Comparison of ENCODE assay signal across 10 mouse cellular contexts in genomic region chr5:151154780-151155179, GRCm38 (mm10).
DNase-seq lines count a peak whose midpoint lies in the region; ATAC-seq and TF ChIP-seq lines count a peak whose summit lies in the region.
"Had no signal": no experiment of that assay in that cellular context is flagged by ENCODE, and none has a peak within 500 bp of the region (broad histone marks: within the 10 kb centered on the region; RNA-seq: fewer than 3 reads in every experiment).

No protein-coding gene starts in this region.

- H3K4me2 ChIP-seq in heart, embryonic 11.5 days, result no peak overlapping the region

- no peak overlapping the region for H3K27ac ChIP-seq in heart, embryonic 11.5 days (ENCODE audit: low read depth, low read length)
- H3K27ac ChIP-seq in embryonic fibroblast, embryonic 13.5 days (ENCODE audit: insufficient read depth, low read length), result peak overlapping the region; percentile 22
- H3K27ac ChIP-seq in layer of hippocampus, adult 2 months, result no peak overlapping the region

- 22% methylated on average over 3 of the region's 3 CpGs for WGBS in heart, embryonic 11.5 days (ENCODE audit: insufficient replicate concordance)

- no peaks in the 10 kb centered on the region for H3K36me3 ChIP-seq in heart, embryonic 11.5 days (ENCODE audit: control insufficient read depth, insufficient read depth, low read length)

- H3K27me3 ChIP-seq in heart, embryonic 11.5 days (ENCODE audit: control insufficient read depth, insufficient read depth, low read length), result no peaks in the 10 kb centered on the region
- H3K27me3 ChIP-seq: CH12.LX had no signal

- H3K4me1 ChIP-seq in heart, embryonic 11.5 days (ENCODE audit: control insufficient read depth, insufficient read depth, low read length), result peaks cover 3% of the 10 kb centered on the region; the same call in 1 of the 2 replicates
- H3K4me1 ChIP-seq in embryonic fibroblast, embryonic 13.5 days (ENCODE audit: control insufficient read depth, insufficient read depth, low read length), result peaks cover 8% of the 10 kb centered on the region

- peak; percentile 98 for DNase-seq in heart, adult 11 months
- peak; percentile 62 for DNase-seq in kidney, postnatal 14 days
- DNase-seq in lung, postnatal 4 days, result peak; percentile 63 to 80
- DNase-seq in layer of hippocampus, adult 8-10 months (ENCODE audit: low spot score in 2 of 2), result no peak
- DNase-seq in layer of hippocampus, adult 2 months (ENCODE audit: low spot score in 2 of 2), result no peak

- no peak overlapping the region for H3K4me3 ChIP-seq in heart, embryonic 11.5 days (ENCODE audit: low read depth, low read length)
- H3K4me3 ChIP-seq in embryonic fibroblast, embryonic 13.5 days (ENCODE audit: insufficient read depth, low read length), result no peak overlapping the region
- H3K4me3 ChIP-seq in layer of hippocampus, adult 2 months, result no peak overlapping the region

- no peak overlapping the region for H3K9ac ChIP-seq in heart, embryonic 11.5 days (ENCODE audit: low read depth, low read length)

- no peak for TF ChIP-seq POLR2A in embryonic fibroblast, embryonic 13.5 days (IDR thresholded peaks at IDR 0.05; ENCODE audit: low read depth, low read length)

- no peak for TF ChIP-seq CTCF in embryonic fibroblast, embryonic 13.5 days (IDR thresholded peaks at IDR 0.05; ENCODE audit: borderline replicate concordance, insufficient read depth, low read length)
- no peak for TF ChIP-seq CTCF in layer of hippocampus, adult 2 months (conservative IDR thresholded peaks at IDR 0.05)

- ATAC-seq in heart, embryonic 11.5 days (replicated peaks; ENCODE audit: insufficient number of reproducible peaks, low FRiP score, low TSS enrichment), result no peak; the same call in 1 of the 2 replicates
- ATAC-seq in megakaryocyte, adult 5-6 weeks (ENCODE audit: poor library complexity, severe bottlenecking), result no peak
- ATAC-seq: hindbrain, embryonic 16.5 days had no signal

- no peaks in the 10 kb centered on the region for H3K9me3 ChIP-seq in heart, embryonic 11.5 days (replicated peaks; ENCODE audit: control insufficient read depth, low read length)

Comparison
In these comparisons a context has a peak if more than half of its experiments do, and no peak if none do; other contexts are left out.
1. DNase-seq: peak in heart, adult 11 months (single experiment), kidney, postnatal 14 days (single experiment) and lung, postnatal 4 days (2 of 2); none in layer of hippocampus, adult 8-10 months (0 of 2) and layer of hippocampus, adult 2 months (0 of 2).